Mouse (Mus musculus) heart, postnatal 14 days (tissue): ENCODE measurements around the gene Zmiz1. TPM values are rescaled to one million over a fixed set of nuclear protein-coding genes. Genes with fewer than 3 reads are reported as not detected.
A peak's percentile ranks its signal among the peaks of the same experiment; 100 is the strongest.

Experiments
- DNase-seq, 2 experiments: peaks; one replicate each; pipeline ENCODE4 v3.0.0; 2021 to 2022
- intact Hi-C: fragments of 180-260 bp; cut with DNase I; formaldehyde crosslinking; loops from one replicate; pipeline ENCODE4 v1.15.1; 2025
- total RNA-seq, 2 experiments: library from RNA; stranded (reverse); gene quantifications; 2 replicates each; pipeline ENCODE4 v1.2.3; 2021

Zmiz1 gene
- total RNA-seq, 2 experiments from 2014 or later = 53.9 to 59.4 TPM

GRCm38 (mm10) chr14:25467911-25468668 is 9.1 kb downstream of the Zmiz1 start:
- intact Hi-C loops = no loop called here
- no peak for DNase-seq

- intact Hi-C loops = no loop called here
These were observed 10.0 kb downstream of the Zmiz1 start for GRCm38 (mm10) chr14:25468891-25469529.

GRCm38 (mm10) chr14:25470224-25470805 is 11.3 kb downstream of the Zmiz1 start:
- DNase-seq = no peak
- intact Hi-C loops = no loop called here

More at GRCm38 (mm10) chr14:25468891-25469529, 10.0 kb downstream of the Zmiz1 start:
- no peak for DNase-seq

DNA sequence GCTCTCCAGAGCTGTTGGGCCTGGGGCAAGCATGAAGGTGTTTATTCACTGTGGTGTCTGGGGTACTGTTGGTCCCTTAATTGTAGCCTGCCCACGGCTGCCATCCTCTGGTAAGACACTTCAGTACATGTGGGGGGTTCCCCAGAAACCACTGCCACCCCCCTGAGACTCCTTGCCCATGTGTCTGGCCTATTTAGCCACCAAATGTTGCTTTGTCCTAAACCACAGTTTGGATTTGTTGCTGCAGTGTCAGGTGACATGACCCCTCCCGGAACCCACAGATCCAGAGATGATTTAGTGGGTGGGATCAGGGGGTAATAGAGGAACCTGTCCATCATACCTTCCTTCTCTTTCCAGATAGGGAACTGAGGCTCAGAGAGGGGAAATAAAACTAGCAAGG is 12.1 kb downstream of the Zmiz1 start:
- intact Hi-C loops = no loop called here
- no peak for DNase-seq

- intact Hi-C loops = no loop called here
These were observed 13.3 kb downstream of the Zmiz1 start for GRCm38 (mm10) chr14:25472096-25472861.

GRCm38 (mm10) chr14:25472981-25473649 is 14.1 kb downstream of the Zmiz1 start:
- intact Hi-C loops = no loop called here
- DNase-seq = peak in 1 of 2 experiments; percentile 31

More at GRCm38 (mm10) chr14:25472096-25472861, 13.3 kb downstream of the Zmiz1 start:
- DNase-seq = peak; percentile 46 to 48

- no peak for DNase-seq
- intact Hi-C loops = no loop called here
These were observed 15.0 kb downstream of the Zmiz1 start for GRCm38 (mm10) chr14:25474017-25474416.

- DNase-seq = no peak
- intact Hi-C loops = no loop called here
These were observed 15.7 kb downstream of the Zmiz1 start for GRCm38 (mm10) chr14:25474732-25475131.

DNA sequence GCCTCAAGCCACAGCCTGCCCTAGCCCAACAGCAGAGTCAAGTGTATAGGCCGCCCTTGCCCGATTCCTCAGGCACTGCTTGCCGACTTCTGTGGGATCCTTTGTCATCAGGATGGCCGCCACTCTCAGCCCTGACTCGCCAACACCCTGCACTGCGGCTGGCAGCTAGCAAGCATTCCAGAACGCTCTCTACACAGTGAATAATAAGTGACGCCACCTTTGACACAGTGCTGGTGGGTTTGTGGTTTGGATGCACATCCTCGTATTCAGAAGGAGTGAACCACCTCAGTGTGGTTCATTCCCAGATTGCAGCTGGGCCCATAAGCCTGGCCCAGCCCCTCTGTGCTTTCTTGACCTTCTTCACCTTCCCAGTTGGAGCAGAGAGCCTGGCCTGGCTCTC is 17.1 kb downstream of the Zmiz1 start:
- peak in 1 of 2 experiments; percentile 46 for DNase-seq
- intact Hi-C loops = no loop called here

GRCm38 (mm10) chr14:25476453-25476852 is 17.5 kb downstream of the Zmiz1 start:
- intact Hi-C loops = no loop called here
- DNase-seq = no peak

- intact Hi-C loops = no loop called here
These were observed 18.3 kb downstream of the Zmiz1 start for GRCm38 (mm10) chr14:25477268-25477667.

DNA sequence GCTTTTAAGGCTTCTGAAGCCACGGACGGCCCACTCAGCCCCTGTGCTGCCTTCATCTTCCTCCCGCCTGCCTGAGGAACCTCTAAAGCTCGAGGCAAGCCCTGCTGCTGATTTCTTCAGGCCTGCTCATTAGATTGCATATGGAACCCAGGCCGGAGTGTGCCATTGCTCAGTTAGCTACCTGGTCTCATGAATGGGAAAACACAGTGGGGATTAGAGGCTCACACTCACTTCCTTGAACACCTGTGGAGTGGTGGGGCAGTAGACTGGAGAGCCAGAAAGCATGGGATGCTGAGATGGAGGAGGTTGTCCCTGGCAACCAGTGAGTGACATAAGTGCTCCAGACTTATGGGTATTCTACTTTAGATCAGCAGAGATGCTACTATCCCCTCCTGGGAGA is 19.3 kb downstream of the Zmiz1 start:
- intact Hi-C loops = no loop called here

More at GRCm38 (mm10) chr14:25477268-25477667, 18.3 kb downstream of the Zmiz1 start:
- no peak for DNase-seq

GRCm38 (mm10) chr14:25478755-25479154 is 19.8 kb downstream of the Zmiz1 start:
- intact Hi-C loops = no loop called here
- no peak for DNase-seq

More for the DNA sequence above, 19.3 kb downstream of the Zmiz1 start:
- DNase-seq = no peak

DNA sequence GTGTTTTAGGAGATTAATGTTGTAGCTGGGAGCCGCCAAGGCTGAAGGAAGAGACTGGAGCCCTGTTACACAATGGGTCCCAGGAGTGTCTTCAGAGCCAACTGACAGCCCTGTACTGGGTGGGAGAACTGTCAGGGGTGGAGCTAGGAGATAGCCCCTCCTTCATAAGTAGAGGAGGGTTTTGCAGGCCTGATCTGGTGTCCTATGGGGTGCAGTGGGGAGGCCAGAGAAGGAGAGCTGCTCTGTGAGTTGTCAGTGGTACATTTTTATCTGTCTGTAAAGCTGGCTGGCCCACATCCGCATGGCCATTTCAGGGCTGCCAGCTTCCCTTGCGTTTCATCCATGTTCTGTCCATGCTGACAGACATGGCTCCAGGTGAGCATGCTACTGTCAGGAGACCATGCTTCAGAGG is 20.9 kb downstream of the Zmiz1 start:
- peak; percentile 40 to 51 for DNase-seq
- intact Hi-C loops = no loop called here

- DNase-seq = no peak
- intact Hi-C loops = no loop called here
These were observed 21.5 kb downstream of the Zmiz1 start for GRCm38 (mm10) chr14:25480443-25480842.

DNA sequence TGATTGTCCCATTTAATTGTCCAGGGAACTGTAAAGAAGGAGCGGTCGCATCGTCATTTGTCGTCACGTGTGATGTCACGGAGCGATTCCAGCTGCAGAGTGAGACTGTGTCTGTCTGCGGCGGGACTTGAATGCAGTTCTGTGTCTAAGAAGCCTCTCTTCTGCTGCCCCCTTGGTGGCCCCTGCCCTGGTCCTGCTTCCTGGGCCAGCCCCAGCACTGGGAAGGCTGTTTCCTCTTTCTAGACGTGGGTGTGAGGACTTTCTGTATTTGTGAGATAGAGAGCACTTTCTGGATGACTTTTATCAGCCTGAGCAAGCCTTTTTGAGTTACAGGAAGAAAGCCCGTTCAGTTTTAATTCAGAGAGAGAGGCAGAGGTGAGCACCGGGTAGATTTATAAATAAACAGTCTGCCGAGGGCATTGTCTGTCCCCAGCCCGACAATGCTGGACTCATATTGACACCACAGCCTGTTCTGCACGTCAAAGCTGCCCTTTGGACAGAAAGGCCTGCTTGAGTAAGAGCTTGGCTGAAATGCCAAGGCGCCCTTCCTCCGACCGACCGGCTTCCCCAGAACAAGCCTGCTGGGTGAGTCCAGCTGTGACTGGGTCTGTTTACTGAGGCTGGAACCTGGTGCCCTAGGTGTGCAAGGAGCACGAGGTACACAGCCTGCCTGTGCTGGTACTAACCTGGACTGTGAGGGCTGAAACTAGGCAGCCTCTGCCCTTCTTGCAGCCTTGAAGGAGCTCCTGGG is 22.1 kb downstream of the Zmiz1 start:
- intact Hi-C loops = no loop called here

DNA sequence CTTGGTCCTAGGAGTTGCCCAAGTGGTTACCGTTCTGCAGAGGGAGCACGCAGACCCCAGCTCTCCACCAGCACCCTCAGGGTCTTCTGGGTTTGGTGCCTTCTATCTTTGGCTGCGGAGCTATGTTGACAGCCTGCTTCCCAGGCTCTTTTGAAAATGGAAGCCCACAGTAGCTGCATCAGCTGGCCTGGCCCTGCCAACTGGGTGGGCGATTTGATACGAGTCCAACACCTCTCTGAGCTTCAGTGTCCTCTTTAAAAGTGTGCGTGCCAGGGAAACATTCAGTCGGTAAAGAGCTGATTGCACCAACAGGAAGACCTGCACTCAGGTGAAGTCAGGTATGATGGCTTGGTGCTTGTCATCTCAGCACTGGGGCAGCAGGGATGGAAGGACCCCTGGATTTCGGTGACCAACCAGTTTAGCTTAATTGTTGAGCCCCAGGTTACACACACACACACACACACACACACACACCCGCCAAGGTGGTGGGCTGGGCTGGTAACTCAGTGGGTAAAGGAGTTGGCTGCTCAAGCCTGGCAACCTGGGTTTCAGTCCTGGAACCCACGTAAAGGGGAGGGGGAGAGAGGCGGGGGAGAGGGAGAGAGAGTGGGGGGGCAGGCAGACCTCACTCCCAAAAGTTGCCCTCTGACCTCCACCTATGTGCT is 22.8 kb downstream of the Zmiz1 start:
- no peak for DNase-seq
- intact Hi-C loops = no loop called here

More for the DNA sequence above, 22.1 kb downstream of the Zmiz1 start:
- DNase-seq = peak; percentile 63 to 66

DNA sequence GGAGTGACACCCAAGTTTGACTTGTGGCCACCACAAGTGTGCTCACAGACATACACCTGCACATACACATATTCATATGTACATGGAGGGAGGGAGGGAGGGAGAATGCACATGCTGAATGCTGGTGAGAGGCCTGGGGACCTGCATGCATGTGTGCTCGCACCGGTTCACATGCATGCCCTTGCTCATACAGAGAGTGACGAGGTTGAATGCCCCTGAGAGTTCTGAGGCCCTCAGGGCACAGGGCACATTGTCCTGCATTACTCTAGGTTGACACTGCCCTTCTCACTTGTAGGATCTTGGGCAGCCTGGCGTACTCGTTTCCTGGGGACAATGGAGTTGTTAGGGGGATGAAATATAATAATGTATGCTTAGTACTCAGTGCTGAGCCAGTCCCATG is 23.4 kb downstream of the Zmiz1 start:
- no peak for DNase-seq
- intact Hi-C loops = no loop called here

DNA sequence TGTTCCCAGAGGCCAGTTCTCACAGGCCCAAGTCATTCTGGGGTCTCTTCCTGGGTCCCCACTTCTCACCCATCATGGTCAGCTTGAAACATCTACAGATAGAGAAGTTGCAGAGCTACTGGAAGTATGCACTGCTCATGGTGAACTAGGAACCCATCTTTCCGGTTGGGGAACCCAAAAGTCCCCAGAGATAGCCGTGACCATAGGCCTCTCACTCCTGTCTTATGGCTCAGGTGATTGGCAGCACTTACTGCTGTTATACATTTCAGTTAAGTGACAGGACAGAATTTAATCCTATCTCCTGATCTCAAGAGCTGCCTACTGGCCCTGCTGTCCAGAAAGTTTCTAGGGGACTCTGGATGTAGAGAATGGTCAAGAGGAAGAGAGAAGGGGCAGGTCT is 24.3 kb downstream of the Zmiz1 start:
- intact Hi-C loops = no loop called here
- no peak for DNase-seq
